Mouse (Mus musculus) kidney, adult 9 months (tissue): ENCODE results near the gene Psmc1.

Experiments
- DNase-seq: peaks from one replicate; pipeline ENCODE4 v3.0.0; 2022

Psmc1 gene

DNA sequence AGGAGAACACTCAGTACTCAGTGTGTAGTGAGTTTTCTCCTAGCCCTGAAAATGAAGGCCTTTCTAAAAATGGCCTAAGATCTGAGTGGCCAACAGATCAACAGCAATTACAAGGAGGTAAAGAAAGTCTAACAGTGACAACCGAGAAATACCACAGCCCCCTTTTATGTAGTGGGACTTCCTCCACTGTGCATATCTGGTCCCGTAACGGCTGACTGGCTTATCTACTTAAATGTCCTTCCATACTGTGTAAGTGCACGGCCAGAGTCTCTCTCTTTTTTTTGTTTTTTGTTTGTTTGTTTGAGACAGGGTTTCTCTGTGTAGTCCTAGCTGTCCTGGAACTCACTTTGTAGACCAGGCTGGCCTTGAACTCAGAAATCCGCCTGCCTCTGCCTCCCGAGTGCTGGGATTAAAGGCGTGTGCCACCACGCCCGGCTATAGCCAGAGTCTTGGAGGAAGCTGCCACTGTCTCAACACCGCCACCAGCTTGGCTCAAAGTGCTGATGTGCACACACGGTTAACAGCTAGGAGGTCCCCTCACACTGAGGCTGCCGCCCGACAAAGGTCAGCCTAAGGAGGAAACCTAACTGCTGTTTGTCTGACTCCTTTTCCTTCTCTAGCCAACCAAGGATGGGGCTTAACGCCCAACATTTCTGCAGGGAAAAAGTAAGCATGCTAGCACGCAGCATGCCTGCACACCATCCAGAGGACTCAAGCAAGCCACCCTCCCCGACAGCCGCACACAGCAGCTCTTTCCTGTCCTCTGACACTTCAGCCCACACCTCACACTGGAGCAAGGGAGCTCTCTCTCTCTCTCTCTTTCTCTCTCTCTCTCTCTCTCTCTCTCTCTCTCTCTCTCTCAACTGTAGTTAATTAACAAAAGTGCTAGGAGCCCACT, 17.3 kb downstream of the Psmc1 start:
- DNase-seq: no peak

DNA sequence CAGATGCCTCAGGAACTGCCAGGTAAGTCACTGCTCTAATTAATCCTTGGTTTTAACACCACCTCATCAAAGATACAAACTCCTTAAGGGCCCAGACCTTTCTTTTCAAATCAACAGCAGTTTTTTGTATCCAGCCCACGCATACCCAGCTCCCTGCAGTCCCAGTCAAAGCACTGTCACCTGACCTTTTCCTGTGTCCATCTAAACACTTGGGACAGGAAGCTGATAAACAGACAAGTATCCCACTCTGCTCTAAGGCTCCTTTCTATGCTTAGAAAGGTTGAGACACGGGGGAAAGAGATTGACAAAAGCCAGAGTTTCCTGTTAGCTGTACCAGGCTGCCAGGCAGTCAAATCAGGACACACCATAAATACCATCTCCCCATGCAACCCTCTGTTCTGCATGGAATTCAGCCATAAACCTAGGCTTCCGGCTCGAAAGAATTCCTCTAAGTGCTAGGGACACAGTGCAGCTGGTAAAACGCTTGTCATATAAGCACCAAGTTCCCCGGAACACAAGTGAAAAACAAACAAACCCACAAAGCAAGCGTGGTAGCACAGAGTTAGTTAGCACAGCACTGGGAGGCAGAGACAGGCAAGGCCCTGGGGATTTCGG, 18.0 kb downstream of the Psmc1 start:
- peak; percentile 32 for DNase-seq

DNA sequence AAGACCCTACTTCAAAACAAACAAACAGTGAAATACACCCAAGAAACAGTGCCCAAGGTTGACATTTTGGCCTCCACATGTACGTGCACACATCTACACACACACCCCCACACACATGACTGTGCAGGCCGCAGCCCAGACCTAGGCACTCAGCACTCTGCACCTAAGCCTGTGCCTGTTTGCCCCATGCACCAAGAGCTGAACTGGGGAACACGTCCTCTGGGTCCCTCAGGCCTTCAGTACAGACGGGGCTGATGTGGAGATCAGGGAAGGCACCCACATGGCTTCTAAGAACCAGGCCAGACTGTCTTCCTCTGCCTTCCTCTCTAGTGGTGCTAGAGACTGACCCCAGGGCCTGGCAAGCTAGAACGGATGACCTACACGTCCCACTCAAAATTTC, 18.6 kb downstream of the Psmc1 start:
- no peak for DNase-seq

DNA sequence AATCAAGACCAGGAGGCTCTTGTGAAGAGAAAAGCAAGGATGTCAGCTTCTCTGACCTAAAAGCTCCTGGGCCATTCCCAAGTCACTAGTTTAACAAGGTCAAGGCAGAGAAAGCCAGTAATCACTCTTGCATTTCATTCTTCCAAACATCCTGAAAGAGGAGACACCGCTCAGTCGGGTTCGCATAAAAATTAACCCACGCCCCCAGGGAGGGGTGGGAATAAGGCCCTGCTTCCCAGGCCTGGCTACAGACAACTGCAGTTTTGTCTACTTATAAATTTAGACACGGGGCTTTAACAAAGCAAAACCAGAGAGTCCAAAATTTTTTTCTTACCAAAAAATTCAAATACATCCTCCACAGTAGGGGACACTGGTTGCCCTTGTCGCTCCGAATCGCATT, 19.0 kb downstream of the Psmc1 start:
- DNase-seq: peak; percentile 44

DNA sequence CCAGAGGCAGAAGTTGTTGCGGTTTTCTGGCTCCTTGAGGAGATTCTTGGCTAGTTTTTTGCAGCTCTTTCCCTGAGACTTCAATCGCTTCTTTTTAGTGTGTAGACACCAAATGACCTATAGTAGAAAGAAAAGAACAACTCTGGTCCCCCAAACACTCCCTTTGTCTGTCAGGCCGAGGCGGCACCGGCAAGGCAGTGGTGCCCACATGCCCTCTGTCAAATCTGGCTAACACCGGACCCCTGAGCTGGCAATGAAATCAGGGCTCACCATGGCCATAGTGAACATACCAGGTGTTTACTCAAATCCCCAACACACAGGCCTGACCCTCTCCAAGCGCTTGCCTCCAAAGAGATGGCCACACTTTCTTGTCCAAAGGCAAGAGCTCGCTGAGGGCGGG, 21.2 kb downstream of the Psmc1 start:
- DNase-seq: no peak

DNA sequence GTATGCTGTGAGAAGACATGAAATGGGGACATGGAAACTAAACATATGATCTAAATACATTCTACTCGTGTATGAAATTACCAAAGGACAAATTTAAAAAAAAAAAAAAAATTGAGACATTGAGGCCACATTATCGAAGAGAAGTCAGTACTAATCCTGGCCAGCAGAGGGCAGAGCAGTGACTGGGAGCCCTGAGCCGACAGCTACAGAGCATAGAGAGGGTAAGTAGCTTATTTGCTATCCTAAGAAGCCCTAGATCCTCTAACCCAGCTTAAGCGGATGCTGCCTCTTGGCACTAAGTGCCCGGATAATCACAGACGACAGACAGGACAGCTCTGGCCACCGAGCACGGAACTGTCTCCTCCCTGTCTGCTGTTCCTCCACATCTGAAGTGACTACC, 21.7 kb downstream of the Psmc1 start:
- DNase-seq: peak; percentile 74

DNA sequence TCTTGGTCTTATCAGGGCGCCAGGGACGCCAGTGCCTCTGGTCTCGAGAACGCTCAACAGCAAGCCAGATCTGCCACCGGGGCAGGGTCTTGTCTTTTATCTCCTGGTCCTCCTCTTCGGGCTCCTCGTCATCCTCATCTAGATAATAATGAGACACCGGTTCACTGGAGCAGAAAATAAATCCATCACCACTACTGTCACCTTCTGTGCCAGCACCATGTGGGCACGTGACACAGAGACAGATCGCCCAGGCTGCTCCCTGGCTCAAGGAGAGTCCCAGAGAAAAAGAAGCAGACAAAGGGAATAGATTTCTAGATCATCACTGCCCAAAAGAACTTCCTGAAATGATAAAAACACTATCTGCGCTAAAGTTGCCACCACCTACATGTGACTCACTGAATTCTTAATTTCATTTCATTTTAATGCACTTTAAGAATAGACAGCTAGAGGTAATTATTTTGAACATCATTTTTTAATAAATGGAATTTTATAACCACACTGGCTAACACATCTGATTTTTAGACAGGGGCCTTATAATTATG, 24.5 kb downstream of the Psmc1 start:
- DNase-seq: no peak

DNA sequence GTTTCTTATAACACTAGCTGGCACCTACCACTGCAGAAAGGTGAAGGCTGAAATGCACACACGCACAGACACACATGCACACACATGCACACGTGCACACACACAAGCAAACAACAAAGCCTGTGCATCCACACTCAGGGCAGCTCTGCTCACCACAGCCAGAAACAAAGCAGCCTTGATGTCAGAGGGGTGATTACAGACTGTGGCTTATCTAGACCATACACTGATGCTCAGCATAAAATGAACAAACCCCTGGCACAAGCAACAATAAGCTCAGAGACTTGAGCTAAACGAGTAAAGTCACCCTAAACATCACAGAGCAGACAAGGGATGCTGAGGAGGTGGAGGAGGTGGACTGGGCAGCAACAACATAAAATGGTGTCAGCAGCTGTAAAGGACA, 25.2 kb downstream of the Psmc1 start:
- no peak for DNase-seq

DNA sequence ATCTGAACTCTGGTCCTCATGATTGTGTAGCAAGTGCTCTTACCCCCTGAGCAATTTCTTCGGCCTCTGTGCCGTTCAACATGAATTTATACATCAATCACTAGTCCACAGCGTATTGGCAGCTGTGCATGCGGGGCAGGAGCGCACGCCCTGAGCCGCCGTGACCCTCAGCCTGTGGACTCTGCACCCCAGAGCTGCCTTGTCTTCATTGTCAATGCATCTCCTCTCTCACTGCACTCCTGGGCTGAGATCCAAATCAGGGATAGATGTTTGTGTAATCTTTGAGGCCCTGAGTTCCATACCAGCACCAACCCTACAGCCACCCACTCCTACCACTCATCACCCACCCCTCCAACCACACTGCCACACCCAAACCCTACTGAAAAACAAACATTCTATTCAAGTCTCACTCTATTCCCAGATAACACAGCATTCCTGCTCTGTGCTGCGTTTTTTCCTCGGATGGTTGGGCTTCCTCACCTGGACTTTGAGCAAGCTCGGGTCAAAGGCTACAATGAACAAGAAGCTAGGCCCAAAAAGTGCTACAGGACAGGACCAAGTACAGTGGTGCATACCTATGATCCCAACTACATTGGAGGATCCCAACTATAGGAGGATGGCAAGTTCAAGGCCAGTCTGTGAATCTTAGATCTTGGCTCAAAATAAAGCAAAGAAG, 33.0 kb downstream of the Psmc1 start:
- DNase-seq: peak; percentile 75

DNA sequence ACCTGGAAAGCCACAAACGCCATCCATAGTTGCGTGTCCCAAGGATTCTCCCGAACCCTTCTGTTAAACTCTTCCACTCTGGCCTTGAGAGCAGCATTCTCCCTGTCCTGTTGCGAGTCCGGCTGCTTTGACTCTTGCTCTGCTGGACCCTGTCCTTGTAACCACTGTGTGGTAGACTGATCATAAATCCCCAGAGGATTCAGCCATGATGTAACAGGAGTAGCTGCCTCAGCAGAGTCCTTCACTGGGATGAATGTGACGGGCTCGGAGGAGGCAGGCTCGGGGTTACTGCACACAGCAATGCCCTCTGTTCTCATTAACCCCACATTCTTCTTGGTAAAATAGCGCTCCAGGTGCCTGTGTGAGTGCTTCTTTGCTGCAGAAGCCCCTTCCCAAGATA, 33.8 kb downstream of the Psmc1 start:
- DNase-seq: peak; percentile 34

DNA sequence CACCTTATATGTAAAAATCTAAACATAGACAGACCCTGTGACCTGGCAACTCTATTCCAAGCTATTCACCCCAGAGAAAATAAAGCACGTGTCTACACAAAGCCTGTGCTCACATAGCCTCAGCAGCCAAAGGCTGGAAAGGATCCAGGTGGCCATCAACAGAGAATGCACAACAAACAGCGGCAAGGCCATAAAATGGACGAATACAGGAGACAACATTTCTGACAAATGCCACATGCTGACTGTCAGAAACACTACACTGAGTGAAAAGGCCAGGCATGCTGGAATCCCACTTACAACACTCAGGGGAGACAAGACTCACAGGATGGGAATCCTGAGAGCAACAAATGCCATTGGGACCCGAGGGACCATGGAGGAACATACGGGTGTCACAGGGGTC, 34.3 kb downstream of the Psmc1 start:
- peak; percentile 48 for DNase-seq

DNA sequence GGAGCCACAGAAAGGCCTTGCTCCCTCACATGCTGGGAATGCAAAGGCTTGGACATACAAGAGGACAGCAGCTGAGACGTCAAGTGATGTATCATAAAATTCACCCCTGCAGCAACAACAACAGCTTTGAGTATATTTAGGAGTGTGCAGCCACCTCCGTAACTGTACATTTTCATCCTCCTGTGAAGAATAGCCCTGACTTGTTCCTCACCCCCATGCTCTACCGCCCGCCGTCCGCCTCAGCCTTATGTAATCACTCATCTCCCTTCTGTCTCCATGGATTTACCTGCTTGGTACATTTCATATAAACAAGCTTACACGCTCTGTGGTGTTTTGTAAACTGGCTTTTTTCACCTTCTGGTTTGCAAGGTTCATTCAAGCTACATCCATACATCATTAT, 42.5 kb downstream of the Psmc1 start:
- DNase-seq: no peak

DNA sequence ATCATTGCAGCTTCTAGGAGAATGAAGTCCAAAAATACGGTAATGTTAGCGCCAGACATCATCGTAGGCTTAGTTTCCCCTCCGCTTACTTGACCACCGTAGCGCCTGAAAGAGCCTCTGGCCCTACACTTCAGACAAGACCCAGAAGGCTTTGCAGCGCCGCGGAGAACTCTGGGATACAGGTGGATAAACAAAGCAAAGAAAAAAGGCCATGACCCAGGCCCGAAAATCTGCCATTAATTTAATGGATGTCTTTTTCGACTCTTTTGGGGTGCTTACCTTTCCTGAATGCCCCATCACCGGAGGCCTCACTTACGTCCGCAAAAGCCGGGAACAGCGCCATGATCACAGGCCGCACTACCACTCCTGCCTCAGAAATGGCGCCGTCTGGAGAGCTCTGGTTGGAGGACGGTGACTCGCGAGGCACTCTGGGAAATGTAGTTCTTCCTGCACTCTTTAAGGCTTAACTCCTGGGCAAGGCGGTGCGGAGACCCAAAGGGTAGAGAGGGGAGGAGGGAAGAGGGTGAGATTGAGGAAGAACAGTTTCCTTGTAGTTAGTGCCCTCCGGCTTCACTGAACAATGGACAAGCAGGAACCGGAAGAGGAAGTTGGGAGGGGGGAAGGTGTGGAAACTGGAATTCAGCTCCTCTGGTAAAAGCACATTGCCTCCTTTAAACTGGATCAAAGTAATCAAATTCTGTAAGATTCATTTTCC, 49.5 kb downstream of the Psmc1 start, which contains the start of gene Nrde2:
Nrde2 (minus strand) TSS at position 393 of the 715 bp plus-strand sequence.
- DNase-seq: peak; percentile 95

DNA sequence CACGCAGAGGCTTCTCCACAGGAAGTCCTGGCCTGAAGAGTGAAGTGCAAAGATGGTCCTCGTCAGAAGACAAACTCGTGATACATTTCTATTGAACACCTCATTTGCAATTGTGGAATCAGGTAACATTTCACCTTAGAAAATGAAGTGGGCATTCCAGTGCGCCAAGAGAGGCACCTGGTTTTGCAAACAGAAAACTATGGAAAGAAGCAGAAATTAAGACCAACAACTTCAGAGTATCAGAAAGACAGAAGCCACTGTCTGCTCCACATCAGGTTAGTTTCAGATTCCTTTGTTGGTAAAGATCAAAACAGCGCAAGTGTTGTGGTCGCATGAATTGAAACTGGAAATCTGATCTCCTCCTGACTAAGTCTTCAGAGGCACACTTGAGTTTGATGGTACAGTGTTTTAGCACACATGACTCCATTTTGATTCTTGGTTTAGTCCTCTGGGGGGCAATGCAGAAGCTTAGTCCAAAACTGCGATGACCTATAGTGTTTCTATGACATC, 55.1 kb downstream of the Psmc1 start:
- no peak for DNase-seq

DNA sequence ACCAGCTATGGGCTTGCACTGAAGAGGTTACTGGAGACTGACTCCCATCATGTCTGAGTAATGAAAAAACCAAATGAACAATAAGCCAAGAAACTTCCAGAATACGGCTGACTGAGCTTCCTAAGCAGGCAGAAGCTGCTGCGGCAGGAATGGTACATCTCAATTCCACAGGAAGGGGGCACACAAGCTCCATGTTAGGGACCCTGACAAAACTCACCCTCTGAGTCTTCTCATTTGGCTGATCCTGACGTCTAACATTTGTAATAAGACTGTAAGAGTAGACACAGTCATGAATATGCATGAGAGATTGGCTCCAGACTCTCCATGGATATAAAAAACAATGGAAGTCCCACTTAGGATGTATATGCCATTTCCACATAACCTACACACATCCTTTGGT, 56.2 kb downstream of the Psmc1 start:
- DNase-seq: peak; percentile 33

DNA sequence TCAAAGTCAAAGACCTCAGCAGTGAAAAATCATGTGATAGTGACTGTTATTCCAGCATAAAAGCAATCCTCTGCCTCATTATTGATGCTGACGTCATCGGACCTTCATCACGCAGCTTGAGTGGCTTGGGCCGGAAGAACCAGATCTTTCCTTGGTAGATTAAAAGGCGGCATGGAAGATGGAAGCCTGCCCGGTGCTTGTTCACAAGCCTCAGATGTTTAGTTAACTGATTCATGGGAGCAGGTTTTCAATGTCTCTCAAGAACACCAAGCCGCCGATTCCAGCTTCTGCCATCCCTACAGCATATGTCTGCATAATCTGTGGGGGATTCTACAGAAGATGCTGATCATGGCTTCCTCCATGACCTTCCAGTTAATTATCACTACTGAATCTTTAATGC, 57.0 kb downstream of the Psmc1 start:
- DNase-seq: no peak

DNA sequence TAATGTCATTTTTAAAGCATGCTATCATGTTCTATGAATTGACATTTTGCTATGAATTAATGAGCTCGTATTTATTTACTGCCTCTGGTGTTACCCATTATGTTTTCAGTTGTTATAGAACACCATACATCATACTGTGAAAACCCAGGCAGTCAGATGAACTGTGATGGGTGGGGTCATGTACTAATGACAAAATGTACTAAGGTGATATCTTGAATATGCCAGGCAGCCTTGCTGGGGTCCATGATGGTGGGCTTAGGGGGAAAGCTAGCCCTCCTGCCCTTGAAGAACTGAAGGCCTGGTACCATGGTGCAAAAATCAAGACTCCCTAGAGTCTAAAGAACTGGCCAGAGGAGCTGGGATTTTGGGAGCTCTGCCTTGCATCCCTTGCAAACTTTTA, 57.5 kb downstream of the Psmc1 start:
- DNase-seq: no peak

DNA sequence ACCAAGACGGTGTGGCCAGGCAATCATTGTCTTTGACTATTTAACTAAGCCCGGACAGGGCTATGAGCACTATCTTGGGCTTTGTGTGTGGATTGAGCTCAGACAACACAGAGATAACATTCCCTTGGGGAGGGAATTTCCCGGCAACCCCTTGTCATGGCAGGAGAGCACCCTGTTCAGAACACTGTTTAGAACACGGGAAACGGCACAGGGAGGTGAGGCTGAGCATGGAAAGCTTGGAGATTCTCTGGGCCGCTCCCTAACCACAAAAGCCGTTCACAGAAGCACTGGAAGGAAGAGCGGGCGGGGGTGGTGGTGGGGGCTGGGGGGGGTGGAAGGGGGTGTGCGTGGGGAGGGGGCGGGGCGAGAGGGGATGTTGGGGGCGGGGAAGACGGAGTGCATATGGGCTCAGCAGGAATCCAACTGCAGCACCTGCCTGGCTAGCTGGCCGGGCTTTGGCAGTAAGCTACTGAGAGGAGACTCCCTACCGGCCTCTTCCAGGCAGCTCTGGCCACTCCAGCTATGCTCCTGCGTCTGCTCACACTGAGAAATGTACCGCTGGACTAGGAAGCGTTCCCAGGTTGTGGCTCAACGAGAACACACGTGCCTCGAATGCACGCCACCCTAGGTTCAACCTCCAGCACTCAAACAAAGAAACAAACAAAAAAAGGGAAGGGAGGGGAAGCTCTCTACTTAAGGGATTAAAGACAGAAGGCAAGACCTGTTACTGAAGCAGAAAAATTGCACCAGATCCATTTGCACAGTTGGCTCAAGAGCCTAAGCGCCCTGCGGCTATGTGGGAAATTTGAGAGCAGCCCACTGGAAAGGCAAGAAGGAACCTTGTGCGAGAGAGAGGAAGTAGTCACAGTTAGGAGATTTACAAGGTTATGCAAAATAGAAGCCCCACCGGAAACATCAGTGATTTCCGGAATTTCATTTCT, 58.2 kb downstream of the Psmc1 start:
- DNase-seq: peak; percentile 36

DNA sequence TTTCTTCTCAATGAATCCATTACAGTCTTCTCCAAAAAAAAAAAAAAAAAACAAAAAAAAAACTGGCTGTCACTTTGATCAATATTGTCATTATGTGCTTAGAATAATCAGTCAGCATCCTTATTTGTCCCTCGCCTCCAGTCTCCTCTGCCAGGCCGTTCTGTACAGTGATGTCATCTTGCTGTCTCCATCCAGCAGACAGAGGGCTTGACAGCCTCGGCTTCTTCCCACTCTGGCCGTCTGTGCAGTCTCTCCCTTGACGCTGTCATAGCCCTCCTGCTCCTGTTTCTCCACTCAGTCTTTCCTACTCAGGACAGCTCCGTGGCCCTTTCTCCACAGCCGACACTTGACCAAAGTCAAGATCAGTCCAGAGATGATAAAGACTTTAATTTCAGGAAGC, 62.5 kb downstream of the Psmc1 start:
- DNase-seq: no peak
